Mouse (Mus musculus) testis, postnatal 10 days (tissue): Measurements from ENCODE around the gene Hcn3.

Source experiments
- DNase-seq: peaks from one replicate; pipeline ENCODE4 v3.0.0; 2021; ENCODE audit warnings: low spot score

The Hcn3 gene

GRCm38 (mm10) chr3:89100811-89101210, 59.2 kb downstream of the Hcn3 start, which contains the start of gene Gm43738:
TSS of gene Gm43738 (minus strand) at chr3:89101099.
- peak; percentile 73 for DNase-seq
